Mouse (Mus musculus) gastrocnemius, adult 2 months (tissue): ENCODE measurements around the gene Bcr. TPM values are rescaled to one million over a fixed set of nuclear protein-coding genes. Genes with fewer than 3 reads are reported as not detected.

ENCODE experiments used
- DNase-seq: peaks from one replicate; pipeline ENCODE4 v3.0.0; 2022
- H3K27ac ChIP-seq: fragments of 200-600 bp; 2 replicates; pipeline ENCODE4 v1.8.1; 2022; ENCODE audit warnings: mild to moderate bottlenecking
- H3K4me3 ChIP-seq: fragments of 200-600 bp; 2 replicates; pipeline ENCODE4 v1.8.1; 2022; ENCODE audit warnings: mild to moderate bottlenecking, moderate library complexity
- CTCF ChIP-seq: fragments of 200-600 bp; IDR thresholded peaks from 2 replicates; pipeline ENCODE4 v1.8.1; 2022; ENCODE audit warnings: antibody characterized with exemption, mild to moderate bottlenecking, moderate library complexity
- intact Hi-C: fragments of 180-260 bp; cut with DNase I; formaldehyde crosslinking; loops from one replicate; pipeline ENCODE4 v1.15.1; 2025
- total RNA-seq, 2 experiments: library from RNA; stranded (reverse); gene quantifications; 2 replicates each; pipeline ENCODE4 v1.2.3; 2021

Gene Bcr
- total RNA-seq, 2 experiments from 2014 or later, result 4.1 to 5.1 TPM

- no peak overlapping the region for H3K4me3 ChIP-seq
- no peak for DNase-seq
- intact Hi-C loops, result no loop called here
- H3K27ac ChIP-seq, result no peak overlapping the region
- no peak for TF ChIP-seq CTCF
Measured at GRCm38 (mm10) chr10:75187366-75188056, 127.1 kb downstream of the Bcr start.

- intact Hi-C loops, result no loop called here
Measured at GRCm38 (mm10) chr10:75191647-75192046, 131.3 kb downstream of the Bcr start.

GRCm38 (mm10) chr10:75197817-75198216 is 137.4 kb downstream of the Bcr start:
- Histone ChIP-seq H3K27ac (no peak overlapping the region), H3K4me3 (no peak overlapping the region)
- DNase-seq, result no peak
- TF ChIP-seq CTCF, result no peak
- intact Hi-C loops, result no loop called here

More at GRCm38 (mm10) chr10:75191647-75192046, 131.3 kb downstream of the Bcr start:
- no peak; the same call in 1 of the 2 replicates for TF ChIP-seq CTCF
- DNase-seq, result no peak
- Histone ChIP-seq H3K4me3 (no peak overlapping the region), H3K27ac (no peak overlapping the region)

DNA sequence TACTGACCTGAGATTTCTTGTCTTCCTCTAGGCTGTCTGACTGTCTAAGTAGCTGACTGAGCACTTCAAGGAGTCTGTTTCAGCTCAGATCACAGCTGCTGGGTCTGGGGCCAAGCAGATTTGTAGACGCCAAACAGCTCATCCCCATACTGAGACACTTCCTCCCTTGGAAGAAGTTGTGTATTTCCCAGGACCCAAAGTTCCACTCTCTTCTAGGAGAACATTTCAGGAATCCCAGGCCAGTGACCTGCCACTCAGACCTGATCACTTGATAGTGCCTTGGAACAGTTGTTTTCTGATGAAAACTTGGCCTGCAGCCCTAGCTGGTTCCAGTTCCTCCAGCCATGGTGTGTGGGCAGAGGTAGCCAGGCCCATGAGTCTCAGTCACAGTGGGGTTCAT is 140.3 kb downstream of the Bcr start:
- H3K27ac ChIP-seq, result no peak overlapping the region
- no peak overlapping the region for H3K4me3 ChIP-seq
- no peak for TF ChIP-seq CTCF
- intact Hi-C loops, result no loop called here
- DNase-seq, result peak; percentile 59

DNA sequence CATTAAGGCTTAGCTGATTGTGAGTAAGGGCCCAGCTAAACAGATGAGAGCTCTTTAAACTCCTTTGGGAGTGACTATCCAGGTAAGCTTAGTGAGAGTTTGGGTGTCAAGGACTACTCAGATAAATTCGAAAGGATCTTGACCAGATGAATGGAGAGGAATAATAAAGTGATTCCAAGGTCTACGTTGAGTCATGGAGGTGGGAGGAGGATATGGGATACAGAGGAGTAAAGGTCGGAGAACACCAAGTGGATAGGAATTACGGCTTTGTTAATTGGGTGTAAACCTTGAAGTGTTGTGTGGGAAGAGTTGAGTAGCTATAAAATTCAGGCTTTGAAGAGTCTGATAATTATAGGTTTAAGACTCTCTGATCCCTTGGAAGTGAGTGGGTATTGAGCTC is 145.8 kb downstream of the Bcr start:
- no peak overlapping the region for H3K4me3 ChIP-seq
- intact Hi-C loops, result no loop called here
- H3K27ac ChIP-seq, result no peak overlapping the region
- DNase-seq, result no peak
- TF ChIP-seq CTCF, result no peak

DNA sequence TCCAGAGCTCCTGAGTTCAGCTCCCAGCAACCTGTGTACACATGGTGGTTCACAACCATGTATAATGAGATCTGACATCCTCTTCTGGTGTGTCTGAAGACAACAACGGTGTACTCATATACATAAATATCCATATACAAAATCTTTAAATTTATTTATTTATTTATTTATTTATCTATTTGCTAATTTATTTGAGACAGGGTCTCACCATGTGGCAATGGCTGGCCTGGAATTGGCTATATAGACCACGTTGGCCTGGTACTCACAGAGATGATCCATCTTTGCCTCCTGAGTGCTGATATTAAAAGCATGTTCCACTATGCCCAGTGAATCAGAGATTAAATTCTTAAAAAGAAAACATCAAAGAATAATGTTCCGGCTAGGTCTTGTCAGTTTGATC is 150.4 kb downstream of the Bcr start:
- Histone ChIP-seq H3K4me3 (no peak overlapping the region), H3K27ac (no peak overlapping the region)
- no peak for TF ChIP-seq CTCF
- no peak for DNase-seq
- intact Hi-C loops, result no loop called here

GRCm38 (mm10) chr10:75211807-75212645 is 151.6 kb downstream of the Bcr start, which contains the start of gene Specc1l:
TSS of gene Specc1l (plus strand) at chr10:75212073.
- TF ChIP-seq CTCF, result no peak
- Histone ChIP-seq H3K27ac (peak within 1 kb of the TSS; percentile 99), H3K4me3 (peak within 1 kb of the TSS; percentile 97)
- intact Hi-C loops, result no loop called here
- DNase-seq, result peak; percentile 99

DNA sequence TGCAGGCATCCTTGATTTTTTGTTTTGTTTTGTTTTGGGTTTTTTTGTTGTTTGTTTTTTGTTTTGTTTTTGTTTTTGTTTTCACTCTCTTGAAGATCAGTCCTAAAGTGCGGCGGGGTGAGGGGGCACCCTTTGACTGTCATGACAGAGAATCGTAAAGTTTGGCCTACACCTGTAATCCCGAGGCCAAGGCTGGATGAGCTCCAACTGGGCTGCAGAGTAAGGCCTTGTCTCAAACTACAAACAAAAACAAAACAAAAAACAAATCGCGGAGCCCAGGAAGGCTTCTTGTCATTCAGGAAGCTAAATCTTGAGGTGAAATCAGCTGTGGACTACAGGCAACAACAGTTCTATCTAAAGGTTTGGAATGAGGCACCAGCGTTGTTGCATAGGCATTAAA is 152.6 kb downstream of the Bcr start:
- intact Hi-C loops, result no loop called here
- Histone ChIP-seq H3K27ac (peak overlapping the region; percentile 99), H3K4me3 (peak overlapping the region; percentile 97)
- peak; percentile 38 for DNase-seq
- TF ChIP-seq CTCF, result no peak

DNA sequence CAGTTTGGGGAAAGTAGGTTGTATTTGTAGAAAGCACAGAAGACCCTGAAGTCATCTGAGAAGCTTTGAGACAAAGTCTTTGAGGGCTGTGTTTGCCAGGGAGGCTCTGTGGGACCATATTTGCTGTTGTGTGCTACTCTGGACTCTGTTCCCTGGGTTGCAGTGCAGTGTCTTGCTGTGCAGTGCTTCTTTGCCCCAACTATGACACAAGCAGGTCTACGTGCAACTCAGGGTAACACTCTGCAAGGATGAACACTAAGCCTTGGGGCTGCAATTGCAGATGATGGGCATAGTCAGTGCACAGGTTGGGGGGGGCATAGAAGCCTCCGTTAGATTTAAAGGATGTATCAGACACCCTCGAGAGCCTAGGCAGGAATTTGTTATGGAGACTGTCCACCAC is 160.3 kb downstream of the Bcr start:
- TF ChIP-seq CTCF, result no peak
- intact Hi-C loops, result no loop called here
- no peak overlapping the region for H3K4me3 ChIP-seq
- no peak overlapping the region for H3K27ac ChIP-seq
- DNase-seq, result no peak

- no peak for DNase-seq
- Histone ChIP-seq H3K4me3 (no peak overlapping the region), H3K27ac (peak overlapping the region; percentile 63)
Measured at GRCm38 (mm10) chr10:75221936-75222610, 161.7 kb downstream of the Bcr start.

DNA sequence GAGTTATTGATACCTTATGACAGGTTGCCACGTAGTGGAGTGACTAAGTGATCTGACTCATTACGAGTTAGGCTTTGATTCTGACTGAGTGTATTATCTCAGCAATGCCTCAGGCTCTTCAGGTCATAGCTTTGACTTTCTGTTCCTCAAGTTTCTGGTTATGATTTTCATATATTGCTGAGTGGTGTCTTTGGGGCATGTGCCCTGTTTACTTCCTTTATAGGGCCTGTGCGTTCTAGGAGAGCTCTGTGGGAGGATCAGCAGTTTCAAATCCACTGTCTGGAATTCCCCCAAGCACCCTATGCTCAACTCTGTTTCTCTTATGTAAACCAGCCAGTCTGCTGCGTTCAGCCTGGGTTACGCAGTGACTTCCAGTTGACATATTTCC is 162.2 kb downstream of the Bcr start:
- intact Hi-C loops, result no loop called here
- Histone ChIP-seq H3K27ac (peak overlapping the region; percentile 63), H3K4me3 (no peak overlapping the region; the same call in 1 of the 2 replicates)
- no peak for DNase-seq
- no peak for TF ChIP-seq CTCF

More at GRCm38 (mm10) chr10:75221936-75222610, 161.7 kb downstream of the Bcr start:
- intact Hi-C loops, result no loop called here
- no peak for TF ChIP-seq CTCF

DNA sequence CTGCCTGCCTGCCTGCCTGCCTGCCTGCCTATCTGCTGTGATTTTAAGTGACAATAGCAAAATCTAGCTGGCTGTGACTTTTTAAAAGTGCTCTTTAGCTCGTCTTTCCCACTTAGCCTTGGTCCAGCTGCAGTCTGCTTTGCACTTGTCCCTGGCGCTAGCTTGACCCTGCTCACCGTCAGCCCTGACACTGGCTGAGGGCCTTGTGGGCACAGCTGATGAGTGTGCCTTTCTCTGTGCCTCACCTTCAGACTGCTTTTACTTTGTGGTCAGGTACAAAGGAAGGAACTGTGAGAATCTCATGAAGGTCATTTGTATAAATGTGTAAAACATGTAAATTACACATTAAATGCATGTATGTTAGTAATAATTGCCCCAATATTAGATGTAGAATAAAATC is 163.8 kb downstream of the Bcr start:
- no peak for DNase-seq
- intact Hi-C loops, result no loop called here
- H3K27ac ChIP-seq, result peak overlapping the region; percentile 32; the same call in 1 of the 2 replicates

DNA sequence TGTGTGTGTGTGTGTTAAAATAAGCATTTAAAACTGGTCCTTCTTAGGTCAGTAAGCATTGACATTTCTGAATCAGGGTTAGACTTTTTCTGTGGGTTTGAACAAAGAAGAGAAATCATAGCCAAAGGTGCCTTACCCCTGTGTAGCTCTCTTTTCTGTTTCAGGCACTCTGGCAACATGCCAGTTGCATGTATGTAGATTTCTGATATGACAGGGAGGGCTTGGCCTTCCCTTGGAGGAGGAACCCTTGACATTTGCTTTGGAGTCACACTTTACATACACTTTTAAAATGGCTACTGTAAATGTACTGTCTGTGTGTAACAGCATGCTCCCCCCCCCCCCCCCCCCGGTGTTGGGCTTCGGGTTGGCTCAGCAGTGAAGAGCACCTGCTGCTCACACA is 164.2 kb downstream of the Bcr start:
- TF ChIP-seq CTCF, result no peak
- no peak overlapping the region for H3K27ac ChIP-seq
- intact Hi-C loops, result no loop called here
- H3K4me3 ChIP-seq, result no peak overlapping the region
- DNase-seq, result no peak

More for the DNA sequence above, 163.8 kb downstream of the Bcr start:
- H3K4me3 ChIP-seq, result no peak overlapping the region
- no peak for TF ChIP-seq CTCF
